Mouse (Mus musculus) ES-Bruce4 (cell line): ENCODE data around the gene Sftpa1. TPM values are rescaled to one million over a fixed set of nuclear protein-coding genes. Genes with fewer than 3 reads are reported as not detected.
A peak's percentile ranks its signal among the peaks of the same experiment; 100 is the strongest.

Experiments used
- H3K27ac ChIP-seq: 2 replicates; pipeline ENCODE4 v1.5.1; 2012; ENCODE audit warnings: low read length, inconsistent platforms; ENCODE audit not compliant: insufficient read depth
- H3K27me3 ChIP-seq: 2 replicates; pipeline ENCODE4 v1.6.1; 2012; ENCODE audit warnings: mild to moderate bottlenecking, low read length, inconsistent platforms; ENCODE audit not compliant: control insufficient read depth, poor library complexity, insufficient read depth, severe bottlenecking
- H3K36me3 ChIP-seq: 2 replicates; pipeline ENCODE4 v1.6.1; 2012; ENCODE audit warnings: inconsistent platforms, mild to moderate bottlenecking, low read length, moderate library complexity; ENCODE audit not compliant: control insufficient read depth, poor library complexity, insufficient read depth, severe bottlenecking
- H3K4me1 ChIP-seq: one replicate; pipeline ENCODE4 v1.8.1; 2011; ENCODE audit warnings: low read length; ENCODE audit not compliant: control insufficient read depth, insufficient read depth
- H3K4me3 ChIP-seq: 2 replicates; pipeline ENCODE4 v1.5.1; 2011; ENCODE audit warnings: low read depth, mild to moderate bottlenecking, low read length
- H3K9ac ChIP-seq: 2 replicates; pipeline ENCODE4 v1.6.1; 2012; ENCODE audit warnings: low read depth, mild to moderate bottlenecking, inconsistent platforms; ENCODE audit not compliant: poor library complexity, severe bottlenecking
- H3K9me3 ChIP-seq: replicated peaks from 2 replicates; pipeline ENCODE4 v1.6.1; 2012; ENCODE audit warnings: mild to moderate bottlenecking, low read length, inconsistent platforms; ENCODE audit not compliant: control insufficient read depth, poor library complexity, insufficient read depth, severe bottlenecking
- CTCF ChIP-seq: IDR thresholded peaks from one replicate; pipeline ENCODE4 v1.8.1; 2011; ENCODE audit warnings: low read depth, low read length
- EP300 ChIP-seq: IDR thresholded peaks from 2 replicates; pipeline ENCODE4 v1.6.1; 2011; ENCODE audit warnings: low read depth, low read length; ENCODE audit not compliant: insufficient read depth
- POLR2A ChIP-seq: IDR thresholded peaks from one replicate; pipeline ENCODE4 v1.8.1; 2011; ENCODE audit warnings: low read length; ENCODE audit not compliant: insufficient read depth
- polyA plus RNA-seq: library from polyadenylated mRNA; stranded (reverse); fragments of >200 nt; gene quantifications from 2 replicates; pipeline ENCODE4 v1.2.4, GENCODE M21; 2011; ENCODE audit warnings: low read depth; ENCODE audit not compliant: missing spikeins, insufficient read depth, insufficient read length

The Sftpa1 gene
- polyA plus RNA-seq, 1 experiment = not detected

- no peak overlapping the region for H3K9ac ChIP-seq
- H3K27ac ChIP-seq = no peak overlapping the region
- H3K36me3 ChIP-seq = no peaks in the 10 kb centered on the region
- no peak overlapping the region for H3K4me3 ChIP-seq
- no peaks in the 10 kb centered on the region for H3K4me1 ChIP-seq
- no peaks in the 10 kb centered on the region for H3K9me3 ChIP-seq
- H3K27me3 ChIP-seq = no peaks in the 10 kb centered on the region
- peak; percentile 79 for TF ChIP-seq CTCF
- no peak for TF ChIP-seq POLR2A
Measured at GRCm38 (mm10) chr14:41162663-41163062, 31.1 kb downstream of the Sftpa1 start.

GRCm38 (mm10) chr14:41167278-41167677 is 35.7 kb downstream of the Sftpa1 start:
- no peak for TF ChIP-seq POLR2A
- TF ChIP-seq EP300 = no peak
- TF ChIP-seq CTCF = no peak
- H3K9ac ChIP-seq = no peak overlapping the region
- no peaks in the 10 kb centered on the region for H3K4me1 ChIP-seq

GRCm38 (mm10) chr14:41168567-41168966 is 37.0 kb downstream of the Sftpa1 start:
- TF ChIP-seq EP300 (no peak), POLR2A (no peak), CTCF (no peak)
- no peaks in the 10 kb centered on the region for H3K9me3 ChIP-seq
- H3K4me1 ChIP-seq = no peaks in the 10 kb centered on the region
- H3K4me3 ChIP-seq = no peak overlapping the region
- H3K36me3 ChIP-seq = no peaks in the 10 kb centered on the region
- no peaks in the 10 kb centered on the region for H3K27me3 ChIP-seq
- H3K27ac ChIP-seq = no peak overlapping the region
- no peak overlapping the region for H3K9ac ChIP-seq

More at GRCm38 (mm10) chr14:41167278-41167677, 35.7 kb downstream of the Sftpa1 start:
- no peak overlapping the region for H3K27ac ChIP-seq
- H3K27me3 ChIP-seq = no peaks in the 10 kb centered on the region
- no peak overlapping the region for H3K4me3 ChIP-seq
- no peaks in the 10 kb centered on the region for H3K9me3 ChIP-seq
- H3K36me3 ChIP-seq = no peaks in the 10 kb centered on the region

DNA sequence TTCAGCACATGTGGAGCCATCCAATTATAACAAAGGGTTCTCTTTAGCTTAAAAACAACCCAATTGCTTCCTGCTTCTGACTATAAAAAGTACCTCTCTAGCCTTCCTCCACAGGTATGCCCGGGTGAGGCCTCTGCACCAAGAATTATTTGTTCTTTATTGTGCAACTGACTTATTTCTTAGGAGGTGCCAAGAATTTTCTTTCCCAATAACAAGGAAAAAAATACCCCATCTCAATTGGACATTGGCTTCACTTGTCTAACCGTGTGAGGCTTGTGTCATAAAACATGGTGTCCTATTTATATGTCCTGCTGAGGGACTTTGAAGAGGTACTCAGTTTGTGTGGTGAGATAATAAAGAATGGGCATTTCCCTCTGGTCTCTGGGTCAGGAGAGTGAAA is 38.9 kb downstream of the Sftpa1 start:
- Histone ChIP-seq H3K4me1 (no peaks in the 10 kb centered on the region), H3K27ac (no peak overlapping the region)
- TF ChIP-seq POLR2A (no peak), EP300 (no peak), CTCF (no peak)

GRCm38 (mm10) chr14:41174802-41175201 is 43.2 kb downstream of the Sftpa1 start:
- Histone ChIP-seq H3K4me1 (no peaks in the 10 kb centered on the region), H3K9me3 (no peaks in the 10 kb centered on the region), H3K36me3 (no peaks in the 10 kb centered on the region), H3K9ac (no peak overlapping the region), H3K4me3 (no peak overlapping the region), H3K27me3 (no peaks in the 10 kb centered on the region), H3K27ac (no peak overlapping the region)
- TF ChIP-seq CTCF = no peak
- no peak for TF ChIP-seq POLR2A
- no peak for TF ChIP-seq EP300

More for the DNA sequence above, 38.9 kb downstream of the Sftpa1 start:
- no peaks in the 10 kb centered on the region for H3K27me3 ChIP-seq
- no peaks in the 10 kb centered on the region for H3K9me3 ChIP-seq
- H3K4me3 ChIP-seq = no peak overlapping the region
- no peaks in the 10 kb centered on the region for H3K36me3 ChIP-seq
- H3K9ac ChIP-seq = no peak overlapping the region

- TF ChIP-seq CTCF (no peak), POLR2A (no peak), EP300 (no peak)
- Histone ChIP-seq H3K9ac (no peak within 1 kb of the TSS), H3K4me3 (no peak within 1 kb of the TSS), H3K36me3 (no peaks in the 10 kb centered on the region), H3K4me1 (no peaks in the 10 kb centered on the region), H3K27me3 (no peaks in the 10 kb centered on the region; the same call in 1 of the 2 replicates), H3K9me3 (peaks cover 11% of the 10 kb centered on the region), H3K27ac (no peak within 1 kb of the TSS)
Measured at GRCm38 (mm10) chr14:41185059-41185821, 53.7 kb downstream of the Sftpa1 start, which contains the start of gene Sftpd. Sftpd (minus strand) TSS chr14:41185149.

Other genes with a start within 250 kb of the Sftpa1 start
- 1.7 and 2.6 TPM in 2 replicates for gene Sh2d4b, start 238.5 kb upstream of the Sftpa1 start, polyA plus RNA-seq
- gene Tspan14, start 165.0 kb upstream of the Sftpa1 start, polyA plus RNA-seq = 58.8 and 60.0 TPM in 2 replicates
- 24.8 and 27.5 TPM in 2 replicates for gene Fam213a, start 118.0 kb upstream of the Sftpa1 start, polyA plus RNA-seq
- not detected in 2 replicates for gene Dydc2, start 62.6 kb upstream of the Sftpa1 start, polyA plus RNA-seq
- not detected in 2 replicates for gene Dydc1, start 58.9 kb upstream of the Sftpa1 start, polyA plus RNA-seq
- gene Mat1a, start 26.7 kb upstream of the Sftpa1 start, polyA plus RNA-seq = 0.52 and 1.2 TPM in 2 replicates
- gene Mbl1, start 19.7 kb downstream of the Sftpa1 start, polyA plus RNA-seq = not detected in 2 replicates
- gene Sftpd, start 53.4 kb downstream of the Sftpa1 start, polyA plus RNA-seq = not detected in 2 replicates
- not detected in 2 replicates for gene Gm2832, start 147.0 kb downstream of the Sftpa1 start, polyA plus RNA-seq
- not detected in 2 replicates for gene Gm5798, start 216.8 kb downstream of the Sftpa1 start, polyA plus RNA-seq